Mouse (Mus musculus): Measurements from ENCODE around the gene Psmb7.

Psmb7 gene

DNA sequence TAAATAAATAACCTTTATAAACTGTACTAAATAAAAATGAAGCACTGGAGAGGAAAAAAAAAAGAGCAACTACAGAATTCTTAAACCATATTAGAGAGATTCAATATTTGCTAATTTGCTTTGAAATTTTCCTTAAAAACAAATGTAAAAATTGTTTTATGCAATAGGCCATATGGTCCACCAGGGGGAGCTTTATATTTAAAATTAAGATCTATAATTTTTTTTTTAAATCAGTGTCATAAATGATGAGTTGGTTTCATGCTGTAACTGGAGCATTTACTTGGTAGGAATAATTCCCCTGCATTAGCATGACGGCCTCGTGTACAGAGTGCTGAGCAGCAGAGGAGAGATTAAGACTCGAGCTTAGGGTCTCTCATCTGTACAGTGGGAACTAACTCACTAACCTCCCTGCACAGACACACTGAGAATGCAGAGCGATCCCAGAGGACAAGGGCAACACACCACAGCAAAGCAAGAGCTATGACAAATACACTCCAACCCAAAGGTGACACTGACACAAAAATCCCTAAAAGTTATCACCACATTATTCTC is 6.1 kb downstream of the Psmb7 start:
- DNase-seq, result no peak

GRCm38 (mm10) chr2:38630574-38630973 is 13.3 kb downstream of the Psmb7 start:
- DNase-seq, result no peak

GRCm38 (mm10) chr2:38629451-38629850 is 14.4 kb downstream of the Psmb7 start:
- DNase-seq, result no peak

DNA sequence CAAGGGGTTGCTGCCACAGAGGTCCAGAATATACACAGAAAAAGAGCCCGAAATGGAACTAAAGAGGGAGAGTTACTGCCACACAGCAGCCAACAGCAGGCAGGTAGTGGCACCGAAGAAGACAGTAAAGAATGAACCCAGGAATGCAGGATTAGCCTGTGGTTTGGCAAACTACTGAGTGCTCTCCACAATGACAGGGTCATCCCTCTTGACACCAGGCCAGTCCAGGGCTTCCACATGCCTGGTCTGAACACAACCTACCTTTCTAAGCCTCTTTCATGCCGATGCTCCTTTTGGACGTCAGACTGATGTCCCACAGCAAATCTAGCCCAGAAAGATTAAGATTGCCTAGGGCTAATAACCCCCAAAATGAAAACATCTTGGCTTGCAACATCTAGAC is 15.1 kb downstream of the Psmb7 start:
- DNase-seq, result no peak

DNA sequence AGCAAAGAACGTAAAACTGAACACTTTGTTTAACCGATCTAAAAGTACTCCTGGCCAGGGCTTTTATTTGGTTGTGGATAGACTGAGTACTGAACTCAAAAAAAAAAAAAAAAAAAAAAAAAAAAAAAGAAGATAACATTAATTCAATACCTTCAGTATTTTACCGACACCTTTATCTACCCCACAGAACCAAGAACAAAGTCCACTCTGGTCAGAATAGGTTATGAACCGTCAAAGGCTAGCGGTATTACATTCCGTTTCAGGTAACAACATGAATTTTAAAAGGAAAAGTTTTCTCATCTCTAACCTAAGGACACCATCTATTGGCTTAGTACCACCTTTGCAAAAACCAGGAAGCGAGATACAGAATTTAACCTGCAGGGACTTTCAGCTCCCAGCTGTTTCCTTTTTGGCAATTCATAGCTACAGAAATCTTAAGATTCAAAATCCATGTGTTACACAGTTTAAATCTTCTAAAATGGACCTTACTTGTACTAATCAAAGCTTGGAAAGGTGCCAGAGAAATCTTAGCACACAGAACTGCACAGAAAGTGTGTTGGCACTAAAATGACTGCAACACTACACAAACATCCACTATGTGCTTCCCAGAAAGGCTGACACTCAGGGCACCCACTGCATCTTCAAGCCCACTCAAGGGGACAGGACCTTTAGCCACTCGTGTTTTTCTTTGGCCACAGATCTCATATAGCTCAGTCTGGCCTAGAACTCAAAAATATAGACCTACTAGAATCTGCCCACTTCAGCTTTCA is 19.9 kb downstream of the Psmb7 start:
- DNase-seq, result no peak

GRCm38 (mm10) chr2:38623411-38623810 is 20.5 kb downstream of the Psmb7 start:
- no peak for DNase-seq

DNA sequence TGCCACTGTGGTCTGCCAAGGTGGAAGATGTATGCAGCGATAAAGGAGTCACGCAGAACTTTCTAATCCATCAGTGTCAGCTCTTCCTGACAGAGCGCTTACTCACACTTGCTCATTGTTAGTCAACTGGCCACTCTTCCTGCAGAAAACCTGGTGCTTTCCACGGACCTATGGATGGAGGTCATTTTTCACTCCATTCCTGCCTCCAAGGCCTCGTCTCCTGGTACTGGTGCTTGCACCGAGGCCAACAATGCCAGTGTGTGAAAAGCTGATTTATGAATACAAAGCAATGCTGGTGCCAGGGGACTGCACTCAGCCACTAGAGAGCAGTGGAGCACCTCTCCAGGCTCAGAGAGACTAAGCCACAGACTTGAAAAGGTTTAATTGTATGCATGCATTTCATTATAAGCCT is 22.3 kb downstream of the Psmb7 start:
- no peak for DNase-seq

GRCm38 (mm10) chr2:38621076-38621475 is 22.8 kb downstream of the Psmb7 start:
- DNase-seq, result no peak

- no peak for DNase-seq
Observed at GRCm38 (mm10) chr2:38619777-38620176, 24.1 kb downstream of the Psmb7 start.

DNA sequence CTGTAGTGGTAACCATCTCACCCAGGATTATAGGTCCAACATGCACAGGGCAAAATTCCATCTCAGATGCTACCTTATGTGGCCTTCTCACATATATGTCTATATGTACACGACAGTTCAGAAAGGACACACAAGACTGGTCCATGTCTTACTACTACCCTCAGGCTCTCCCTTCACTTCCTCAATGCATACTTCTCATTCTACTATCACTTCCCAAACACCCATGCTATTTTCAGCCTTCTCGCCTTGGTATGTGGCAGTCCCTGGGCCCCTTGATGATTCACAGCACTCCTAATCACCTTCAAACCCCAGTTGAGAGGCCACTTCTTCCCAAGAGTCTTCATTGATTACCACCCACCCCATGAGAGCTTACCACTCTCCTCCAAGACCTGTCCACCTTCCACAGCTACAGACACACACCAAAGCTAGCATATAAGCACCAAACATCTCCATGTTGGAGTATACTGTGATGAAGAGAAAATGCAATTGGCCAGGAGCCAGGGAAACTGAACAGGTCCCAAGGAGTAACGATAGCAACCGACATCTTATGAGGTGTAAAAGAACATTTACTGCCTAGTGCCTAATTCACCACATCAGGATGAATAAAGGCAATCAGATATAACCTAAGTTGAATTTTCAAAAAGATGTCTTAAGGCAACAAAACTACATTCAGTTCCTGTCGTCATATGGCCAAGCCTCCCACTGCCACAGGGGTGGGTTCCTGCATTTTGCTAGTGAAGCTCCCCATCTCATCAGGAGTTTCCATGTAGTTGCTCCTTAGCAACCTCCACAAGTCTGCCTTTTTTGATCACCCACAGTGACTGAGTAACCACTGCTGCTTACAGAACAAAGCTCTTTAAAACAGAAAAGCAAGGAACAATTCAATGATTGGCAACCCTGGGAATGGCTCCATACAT is 26.7 kb downstream of the Psmb7 start:
- no peak for DNase-seq

- no peak for DNase-seq
Observed at GRCm38 (mm10) chr2:38616072-38616471, 27.8 kb downstream of the Psmb7 start.

GRCm38 (mm10) chr2:38614437-38614836 is 29.4 kb downstream of the Psmb7 start:
- no peak for DNase-seq

DNA sequence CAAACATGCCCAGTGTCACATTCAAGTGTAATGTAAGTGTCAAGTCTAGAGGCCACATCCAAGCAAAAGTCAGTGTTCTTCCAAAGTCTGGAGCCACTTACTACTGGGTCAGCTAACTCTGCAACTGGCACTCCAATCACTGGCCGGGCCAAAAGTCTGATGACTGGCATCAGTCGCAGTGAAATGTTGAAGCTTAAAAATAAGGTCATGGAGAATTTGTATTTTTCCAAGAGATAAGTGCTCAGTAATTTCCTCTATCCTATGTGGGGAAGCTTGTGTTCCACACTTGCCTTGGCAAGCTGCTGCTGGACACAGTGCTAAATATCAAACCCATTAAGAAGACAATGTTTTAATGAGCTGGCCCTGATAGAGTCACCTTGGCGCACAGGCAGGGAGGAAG is 30.3 kb downstream of the Psmb7 start:
- DNase-seq, result no peak

DNA sequence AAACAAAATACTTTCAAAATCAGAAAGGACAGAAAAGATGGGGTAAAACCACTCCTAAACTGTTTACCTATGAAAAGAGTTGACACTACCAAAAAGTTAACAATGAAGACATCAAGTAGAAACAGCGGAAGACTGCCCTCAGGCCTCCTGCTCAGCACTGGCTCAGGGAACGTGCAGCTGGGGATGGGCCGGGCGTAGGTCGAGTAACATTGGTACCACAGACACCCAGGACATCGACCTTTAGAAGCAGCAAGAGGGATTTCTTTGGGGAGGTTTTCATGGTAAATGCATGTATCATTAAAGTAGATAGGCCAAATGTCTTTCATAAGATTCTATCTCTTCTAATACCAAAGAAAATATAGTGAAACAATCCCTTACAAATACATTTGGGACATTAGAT is 31.3 kb downstream of the Psmb7 start:
- no peak for DNase-seq

GRCm38 (mm10) chr2:38610161-38610560 is 33.7 kb downstream of the Psmb7 start:
- DNase-seq, result no peak

- DNase-seq, result no peak
Observed at GRCm38 (mm10) chr2:38609310-38609709, 34.6 kb downstream of the Psmb7 start.

DNA sequence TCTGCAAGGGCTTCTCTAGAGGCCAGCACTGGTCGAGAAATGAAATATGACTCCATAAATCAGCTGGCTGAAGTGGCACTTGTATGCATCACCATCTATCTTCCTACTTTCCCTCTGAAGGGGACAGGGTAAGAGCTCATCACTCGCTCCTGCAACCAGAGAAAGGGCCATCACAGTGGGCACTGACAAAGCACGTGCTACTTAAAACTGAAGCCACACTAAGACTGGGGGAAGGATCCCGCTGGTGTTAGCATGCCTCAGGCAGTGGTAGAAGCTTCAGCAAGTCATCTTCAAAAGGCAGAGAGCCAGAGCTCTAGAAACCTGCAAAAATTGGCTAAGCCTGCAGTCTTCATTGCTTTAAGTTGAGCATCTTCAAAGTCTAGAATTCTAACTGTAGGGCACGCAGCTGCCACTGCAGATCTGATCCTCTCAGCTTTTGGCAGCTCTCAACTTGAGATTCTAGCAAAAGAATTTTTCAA is 35.0 kb downstream of the Psmb7 start:
- no peak for DNase-seq

GRCm38 (mm10) chr2:38607716-38608115 is 36.2 kb downstream of the Psmb7 start:
- no peak for DNase-seq

GRCm38 (mm10) chr2:38600842-38601241 is 43.0 kb downstream of the Psmb7 start:
- no peak for DNase-seq

GRCm38 (mm10) chr2:38598395-38598794 is 45.5 kb downstream of the Psmb7 start:
- DNase-seq, result no peak

GRCm38 (mm10) chr2:38597896-38598295 is 46.0 kb downstream of the Psmb7 start:
- no peak for DNase-seq

DNA sequence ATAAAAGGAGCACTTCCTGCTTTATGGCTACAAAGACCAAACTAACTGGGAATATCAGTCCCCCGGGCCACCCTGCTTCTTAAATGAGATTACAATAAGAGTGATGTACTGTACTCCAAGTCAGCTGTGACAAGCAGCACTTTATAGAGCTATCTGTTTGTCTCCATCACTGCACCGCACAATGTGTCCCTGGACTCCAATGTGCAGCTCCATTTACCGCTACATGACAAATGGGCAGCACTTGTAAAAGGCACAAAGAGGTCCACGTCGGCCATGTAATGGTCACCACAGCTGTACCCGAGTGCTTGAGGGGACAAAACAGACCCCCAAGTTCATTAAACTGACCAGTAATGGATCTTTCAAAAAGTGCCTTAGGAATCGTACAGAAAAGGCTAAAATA is 49.0 kb downstream of the Psmb7 start:
- DNase-seq, result no peak

DNA sequence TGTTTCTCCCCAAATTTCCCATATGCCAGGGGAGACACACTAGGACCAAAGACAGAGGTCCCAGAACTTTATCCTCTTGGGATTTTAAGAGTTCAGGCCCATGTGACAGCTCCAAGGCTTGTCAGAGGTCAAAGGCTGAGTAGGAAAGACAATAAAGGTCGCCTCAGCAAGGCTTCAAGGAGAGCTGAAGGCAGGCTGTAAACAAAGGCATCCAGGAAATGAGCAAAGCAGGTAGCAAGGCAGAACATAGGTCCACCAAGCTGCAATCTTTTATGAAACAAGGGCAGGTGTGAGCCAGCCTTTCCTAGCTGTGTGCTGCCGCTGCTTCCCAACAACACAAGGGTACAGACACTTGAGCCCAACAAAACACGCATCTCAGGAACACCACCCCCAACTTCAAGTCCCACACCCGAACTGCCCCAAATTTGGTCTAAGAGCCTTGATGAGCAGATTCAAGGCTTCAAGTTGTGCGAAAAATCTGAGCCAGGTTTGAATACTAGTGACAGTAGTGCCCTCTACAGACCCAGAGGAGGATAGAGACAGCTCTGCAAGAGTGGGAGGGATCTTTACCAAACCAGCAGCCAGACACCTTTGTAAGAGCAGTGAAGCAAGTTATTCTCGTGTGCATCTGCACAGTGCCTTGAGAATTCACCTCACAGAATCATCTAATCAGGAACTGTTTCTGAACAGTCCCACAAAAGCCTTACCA is 52.0 kb downstream of the Psmb7 start:
- no peak for DNase-seq

Measured in right cerebral cortex, postnatal 14 days (tissue).